Mouse (Mus musculus) midbrain, postnatal 0 days (tissue): Measurements from ENCODE around the gene Ccdc114. TPM values are rescaled to one million over a fixed set of nuclear protein-coding genes. Genes with fewer than 3 reads are reported as not detected.
"Not testable (repeated sequence)": the region's sequence is repeated elsewhere in the genome, so short reads cannot be mapped to it uniquely, and the experiment has no call there.

Source experiments
- ATAC-seq: fragments of 200-750 bp; cut with Nextera tagmentation; 2 replicates; pipeline ENCODE4 v1.8.0; 2017; ENCODE audit warnings: moderate number of reproducible peaks, mild to moderate bottlenecking, moderate TSS enrichment, moderate library complexity; ENCODE audit not compliant: low FRiP score
- DNase-seq: peaks from one replicate; pipeline ENCODE4 v3.0.0-alpha.2; 2015; ENCODE audit warnings: low spot score
- H3K27ac ChIP-seq: fragments of 300-500 bp; sonication (generic); 2 replicates; pipeline ENCODE4 v1.5.1; 2014; ENCODE audit warnings: low read depth, mild to moderate bottlenecking, low read length, mixed read lengths
- H3K27me3 ChIP-seq: fragments of 300-500 bp; sonication (generic); 2 replicates; pipeline ENCODE4 v1.6.1; 2014; ENCODE audit warnings: low read length, control low read depth, mixed read lengths; ENCODE audit not compliant: insufficient read depth
- H3K36me3 ChIP-seq: fragments of 300-500 bp; sonication (generic); 2 replicates; pipeline ENCODE4 v1.6.1; 2014; ENCODE audit warnings: low read length, control low read depth, mixed read lengths; ENCODE audit not compliant: insufficient read depth
- H3K4me1 ChIP-seq: fragments of 300-500 bp; sonication (generic); 2 replicates; pipeline ENCODE4 v1.6.1; 2014; ENCODE audit warnings: mild to moderate bottlenecking, control low read depth, antibody characterized with exemption, low read length, mixed read lengths; ENCODE audit not compliant: insufficient read depth
- H3K4me2 ChIP-seq: fragments of 300-500 bp; sonication (generic); 2 replicates; pipeline ENCODE4 v1.6.1; 2014; ENCODE audit warnings: low read depth, mild to moderate bottlenecking, low read length, mixed read lengths; ENCODE audit not compliant: poor library complexity, severe bottlenecking
- H3K4me3 ChIP-seq: fragments of 300-500 bp; sonication (generic); 2 replicates; pipeline ENCODE4 v1.5.1; 2014; ENCODE audit warnings: low read depth, mild to moderate bottlenecking, low read length, moderate library complexity
- H3K9ac ChIP-seq: fragments of 300-500 bp; sonication (generic); replicated peaks from 2 replicates; pipeline ENCODE4 v1.6.1; 2014; ENCODE audit warnings: mild to moderate bottlenecking, low read length, moderate library complexity, mixed read lengths; ENCODE audit not compliant: poor library complexity, severe bottlenecking
- H3K9me3 ChIP-seq: fragments of 300-500 bp; sonication (generic); 2 replicates; pipeline ENCODE4 v1.6.1; 2016; ENCODE audit warnings: low read length, control low read depth
- CTCF ChIP-seq: IDR thresholded peaks from 2 replicates; pipeline ENCODE4 v1.5.1; 2016; ENCODE audit warnings: antibody characterized with exemption, mild to moderate bottlenecking
- WGBS: fragments of 180-500 bp; shearing (Covaris S2); extraction: QIAGEN DNeasy Blood & Tissue Kit; methylation state at CpG from one replicate; pipeline ENCODE4 v1.1.7; 2014; 5-methylcytosine and 5-hydroxymethylcytosine counted together
- polyA plus RNA-seq: library from polyadenylated mRNA; unstranded; fragments of >200 nt; fragmentation: Nextera tagmentation; extraction: Ambion mirVana; gene quantifications from 2 replicates; pipeline ENCODE4 v1.2.1, GENCODE M21; 2015
- total RNA-seq: library from RNA; depleted of rRNA; stranded (reverse); fragments of >200 nt; gene quantifications from 2 replicates; pipeline ENCODE4 v1.2.3, GENCODE M21; 2014

Ccdc114 gene
- total and polyA plus RNA-seq, 2 experiments from 2014 or later = 5.8 to 7.2 TPM

GRCm38 (mm10) chr7:45943280-45943679, 19.4 kb downstream of the Ccdc114 start:
- TF ChIP-seq CTCF = peak; percentile 54
- ATAC-seq, H3K4me1 ChIP-seq, H3K27me3 ChIP-seq, H3K9me3 ChIP-seq, DNase-seq, H3K36me3 ChIP-seq, H3K9ac ChIP-seq, H3K27ac ChIP-seq, H3K4me3 ChIP-seq, H3K4me2 ChIP-seq: not testable (repeated sequence)
- 50% methylated on average over 1 of the region's 1 CpGs for WGBS

GRCm38 (mm10) chr7:45949061-45949460, 25.2 kb downstream of the Ccdc114 start:
- 72% methylated on average over 4 of the region's 4 CpGs for WGBS
- no peaks in the 10 kb centered on the region for H3K4me1 ChIP-seq
- H3K36me3 ChIP-seq = no peaks in the 10 kb centered on the region
- ATAC-seq (no peak), DNase-seq (no peak)
- H3K9me3 ChIP-seq = no peaks in the 10 kb centered on the region
- H3K4me3 ChIP-seq = no peak overlapping the region
- H3K4me2 ChIP-seq = no peak overlapping the region
- no peak for TF ChIP-seq CTCF
- no peak overlapping the region for H3K27ac ChIP-seq
- H3K9ac ChIP-seq = no peak overlapping the region
- no peaks in the 10 kb centered on the region for H3K27me3 ChIP-seq

GRCm38 (mm10) chr7:45956611-45957010, 32.7 kb downstream of the Ccdc114 start:
- no peak overlapping the region for H3K4me3 ChIP-seq
- 68% methylated on average over 4 of the region's 4 CpGs for WGBS
- H3K36me3 ChIP-seq = no peaks in the 10 kb centered on the region
- no peaks in the 10 kb centered on the region for H3K4me1 ChIP-seq
- no peak overlapping the region for H3K9ac ChIP-seq
- H3K27ac ChIP-seq = no peak overlapping the region
- H3K9me3 ChIP-seq = no peaks in the 10 kb centered on the region
- H3K4me2 ChIP-seq = no peak overlapping the region
- no peak for DNase-seq
- H3K27me3 ChIP-seq = no peaks in the 10 kb centered on the region
- no peak for ATAC-seq
- no peak for TF ChIP-seq CTCF

- Histone ChIP-seq H3K9ac (no peak overlapping the region), H3K27me3 (no peaks in the 10 kb centered on the region), H3K4me2 (no peak overlapping the region), H3K9me3 (no peaks in the 10 kb centered on the region), H3K27ac (peak overlapping the region; percentile 73), H3K4me3 (no peak overlapping the region), H3K4me1 (no peaks in the 10 kb centered on the region), H3K36me3 (no peaks in the 10 kb centered on the region)
- TF ChIP-seq CTCF = no peak
- no peak for DNase-seq
- no peak for ATAC-seq
- WGBS = 86% methylated on average over 11 of the region's 11 CpGs
These were observed 48.2 kb downstream of the Ccdc114 start for GRCm38 (mm10) chr7:45971831-45972723.

GRCm38 (mm10) chr7:45973271-45973687, 49.4 kb downstream of the Ccdc114 start:
- H3K9me3 ChIP-seq = no peaks in the 10 kb centered on the region
- peak; percentile 86 for DNase-seq
- peak; percentile 95 for ATAC-seq
- H3K9ac ChIP-seq = no peak overlapping the region
- no peak overlapping the region for H3K4me3 ChIP-seq
- H3K27me3 ChIP-seq = no peaks in the 10 kb centered on the region
- no peaks in the 10 kb centered on the region for H3K36me3 ChIP-seq
- WGBS = 59% methylated on average over 6 of the region's 6 CpGs
- TF ChIP-seq CTCF = no peak
- no peak overlapping the region for H3K4me2 ChIP-seq
- 0 out of 2 replicates have a peak overlapping the region, but pooled peaks have one; percentile 32 for H3K27ac ChIP-seq
- no peaks in the 10 kb centered on the region for H3K4me1 ChIP-seq

GRCm38 (mm10) chr7:45974103-45974502, 50.2 kb downstream of the Ccdc114 start:
- Histone ChIP-seq H3K36me3 (no peaks in the 10 kb centered on the region), H3K9ac (no peak overlapping the region), H3K27ac (no peak overlapping the region), H3K4me3 (no peak overlapping the region), H3K4me1 (no peaks in the 10 kb centered on the region), H3K27me3 (no peaks in the 10 kb centered on the region), H3K4me2 (no peak overlapping the region), H3K9me3 (no peaks in the 10 kb centered on the region)
- WGBS = 68% methylated on average over 6 of the region's 6 CpGs
- DNase-seq (no peak), ATAC-seq (no peak)
- TF ChIP-seq CTCF = no peak
